Mouse (Mus musculus) lung, postnatal 0 days (tissue): Measurements from ENCODE around the gene 1700016D06Rik.

Experiments used
- CTCF ChIP-seq: IDR thresholded peaks from 2 replicates; pipeline ENCODE4 v1.5.1; 2016; ENCODE audit warnings: antibody characterized with exemption, mild to moderate bottlenecking
- EP300 ChIP-seq: IDR thresholded peaks from 2 replicates; pipeline ENCODE4 v1.6.1; 2016; ENCODE audit warnings: antibody characterized with exemption, mild to moderate bottlenecking, control low read depth

- no peak for TF ChIP-seq CTCF
- TF ChIP-seq EP300, result no peak
Observed at GRCm38 (mm10) chr8:11687251-11687650, 13.6 kb downstream of the 1700016D06Rik start.
